30 mouse cellular contexts compared by ENCODE assay signal in genomic region chr10:49154134-49154533, GRCm38 (mm10).
"Had no signal": no experiment of that assay in that cellular context is flagged by ENCODE, and none has a peak within 500 bp of the region (broad histone marks: within the 10 kb centered on the region; RNA-seq: fewer than 3 reads in every experiment).

No protein-coding gene starts in this region.

- H3K9ac ChIP-seq: limb, embryonic 12.5 days; limb, embryonic 13.5 days; limb, embryonic 15.5 days; liver, embryonic 12.5 days; liver, embryonic 13.5 days; liver, embryonic 14.5 days; liver, embryonic 15.5 days; liver, postnatal 0 days; lung, embryonic 14.5 days; lung, embryonic 15.5 days; midbrain, embryonic 13.5 days; neural tube, embryonic 12.5 days had no signal

- H3K4me1 ChIP-seq: limb, embryonic 10.5 days; limb, embryonic 12.5 days; limb, embryonic 13.5 days; limb, embryonic 15.5 days; liver, embryonic 12.5 days; liver, embryonic 13.5 days; liver, embryonic 15.5 days; lung, embryonic 15.5 days; megakaryocyte, embryonic 14.5 days; midbrain, embryonic 10.5 days; midbrain, embryonic 13.5 days; neural tube, embryonic 12.5 days had no signal

- H3K36me3 ChIP-seq: limb, embryonic 10.5 days; limb, embryonic 12.5 days; limb, embryonic 13.5 days; limb, embryonic 15.5 days; liver, embryonic 12.5 days; liver, embryonic 13.5 days; liver, embryonic 15.5 days; lung, embryonic 15.5 days; midbrain, embryonic 10.5 days; midbrain, embryonic 13.5 days; neural tube, embryonic 12.5 days had no signal

- H3K9me3 ChIP-seq: limb, embryonic 10.5 days; limb, embryonic 12.5 days; limb, embryonic 13.5 days; limb, embryonic 15.5 days; liver, embryonic 12.5 days; liver, embryonic 13.5 days; liver, embryonic 15.5 days; lung, embryonic 15.5 days; megakaryocyte, embryonic 14.5 days; midbrain, embryonic 10.5 days; midbrain, embryonic 13.5 days; neural tube, embryonic 12.5 days had no signal

- ATAC-seq: liver, embryonic 12.5 days; liver, postnatal 0 days; lung, postnatal 0 days; midbrain, embryonic 13.5 days; midbrain, embryonic 16.5 days had no signal

- H3K27me3 ChIP-seq: limb, embryonic 12.5 days; limb, embryonic 13.5 days; limb, embryonic 15.5 days; liver, embryonic 12.5 days; liver, embryonic 13.5 days; liver, embryonic 15.5 days; lung, embryonic 15.5 days; megakaryocyte, embryonic 14.5 days; midbrain, embryonic 13.5 days; neural tube, embryonic 12.5 days had no signal

- H3K27ac ChIP-seq: limb, embryonic 10.5 days; limb, embryonic 12.5 days; limb, embryonic 13.5 days; limb, embryonic 15.5 days; liver, embryonic 12.5 days; liver, embryonic 13.5 days; liver, embryonic 14.5 days; liver, embryonic 15.5 days; lung, embryonic 15.5 days; macrophage; midbrain, embryonic 10.5 days; midbrain, embryonic 13.5 days; neural tube, embryonic 12.5 days had no signal

- H3K4me3 ChIP-seq: limb, embryonic 10.5 days; limb, embryonic 12.5 days; limb, embryonic 13.5 days; limb, embryonic 15.5 days; liver, embryonic 12.5 days; liver, embryonic 13.5 days; liver, embryonic 15.5 days; lung, embryonic 15.5 days; megakaryocyte, embryonic 14.5 days; midbrain, embryonic 10.5 days; midbrain, embryonic 13.5 days; myocyte; neural tube, embryonic 12.5 days had no signal

- DNase-seq: left cerebral cortex, postnatal 4 days; liver; liver, embryonic 13.5 days; liver, postnatal 0 days; lung, adult 18-20 months; lung, adult 2 months; lung, embryonic 14.5 days; lung, postnatal 10 days; lung, postnatal 14 days; lung, postnatal 36 days; lung, postnatal 4 days; midbrain, embryonic 14.5 days had no signal

- H3K4me2 ChIP-seq: limb, embryonic 12.5 days; limb, embryonic 13.5 days; limb, embryonic 15.5 days; liver, embryonic 11.5 days; liver, embryonic 12.5 days; liver, embryonic 13.5 days; liver, embryonic 15.5 days; lung, embryonic 14.5 days; lung, embryonic 15.5 days; midbrain, embryonic 11.5 days; midbrain, embryonic 13.5 days; neural tube, embryonic 12.5 days had no signal
